24 mouse cellular contexts compared by ENCODE assay signal in the genomic region with DNA sequence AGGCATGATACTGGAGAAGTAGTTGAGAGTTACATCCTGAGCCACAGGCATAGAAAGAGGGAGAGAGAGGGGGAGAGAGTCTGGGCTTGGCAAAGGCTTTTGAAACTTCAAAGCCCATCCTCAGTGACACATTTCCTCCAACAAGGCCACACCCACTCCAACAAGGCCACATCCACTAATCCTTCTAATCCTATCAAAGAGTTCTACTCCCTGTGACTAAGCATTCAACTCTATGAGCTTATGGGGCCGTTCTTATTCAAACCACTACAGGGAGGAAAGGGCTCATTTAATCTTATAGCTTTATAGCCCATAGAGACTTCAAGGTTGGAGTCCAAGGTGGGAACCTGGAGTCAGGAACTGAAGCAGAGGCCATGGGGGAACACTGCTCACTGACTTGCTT. TPM values are rescaled to one million over a fixed set of nuclear protein-coding genes. Genes with fewer than 3 reads are reported as not detected.
DNase-seq lines count a peak whose midpoint lies in the region; ATAC-seq lines count a peak whose summit lies in the region.
"Had no signal": no experiment of that assay in that cellular context is flagged by ENCODE, and none has a peak within 500 bp of the region (broad histone marks: within the 10 kb centered on the region; RNA-seq: fewer than 3 reads in every experiment).

No protein-coding gene starts in this region.

- DNase-seq in retina, postnatal 1 day, result peak; percentile 55
- no peak for DNase-seq in retina, embryonic 14.5 days (ENCODE audit: low spot score)
- peak; percentile 84 for DNase-seq in R1 (ENCODE audit: low read depth, low spot score)
- no peak for DNase-seq in lung, postnatal 4 days
- DNase-seq: adrenal gland, adult 2 months; adrenal gland, postnatal 10 days; adrenal gland, postnatal 25 days; cerebellum, adult 11 months; cerebellum, adult 18-20 months; cerebellum, adult 8-10 months; cerebellum, adult 9-11 months; cerebellum, postnatal 14 days; cerebellum, postnatal 36 days; embryo, embryonic 11 days had no signal

- ATAC-seq in kidney, embryonic 14.5 days (ENCODE audit: low FRiP score, low TSS enrichment), result no peak
- ATAC-seq: forebrain, embryonic 14.5 days; forebrain, embryonic 16.5 days; Patski had no signal

- H3K27me3 ChIP-seq in kidney, embryonic 14.5 days (ENCODE audit: control insufficient read depth, insufficient read depth, low read length), result no peaks in the 10 kb centered on the region
- H3K27me3 ChIP-seq: embryonic facial prominence, embryonic 15.5 days; forebrain, embryonic 12.5 days; Patski had no signal

- H3K9ac ChIP-seq in kidney, embryonic 14.5 days (ENCODE audit: low read depth, low read length), result no peak overlapping the region
- H3K9ac ChIP-seq: embryonic facial prominence, embryonic 13.5 days; embryonic facial prominence, embryonic 15.5 days; forebrain, embryonic 12.5 days had no signal

- WGBS in kidney, embryonic 14.5 days, result 70% methylated on average over 1 of the region's 1 CpGs

- H3K4me2 ChIP-seq in kidney, embryonic 14.5 days (replicated peaks; ENCODE audit: low read depth, low read length), result no peak overlapping the region
- H3K4me2 ChIP-seq: embryonic facial prominence, embryonic 13.5 days; embryonic facial prominence, embryonic 15.5 days; forebrain, embryonic 12.5 days had no signal

- H3K4me1 ChIP-seq in kidney, embryonic 14.5 days (ENCODE audit: control insufficient read depth, insufficient read depth, low read length), result no peaks in the 10 kb centered on the region
- H3K4me1 ChIP-seq: embryonic facial prominence, embryonic 13.5 days; embryonic facial prominence, embryonic 15.5 days; forebrain, embryonic 10.5 days; forebrain, embryonic 12.5 days had no signal

- no peak overlapping the region for H3K27ac ChIP-seq in kidney, embryonic 14.5 days (ENCODE audit: low read depth, low read length)
- H3K27ac ChIP-seq: embryonic facial prominence, embryonic 13.5 days; embryonic facial prominence, embryonic 15.5 days; forebrain, embryonic 10.5 days; forebrain, embryonic 12.5 days had no signal

- H3K4me3 ChIP-seq in kidney, embryonic 14.5 days (ENCODE audit: low read length), result no peak overlapping the region
- H3K4me3 ChIP-seq: embryonic facial prominence, embryonic 13.5 days; embryonic facial prominence, embryonic 15.5 days; erythroblast, embryonic 14.5 days; forebrain, embryonic 10.5 days; forebrain, embryonic 12.5 days had no signal

- no peaks in the 10 kb centered on the region for H3K36me3 ChIP-seq in kidney, embryonic 14.5 days (ENCODE audit: control insufficient read depth, insufficient read depth, low read length)
- H3K36me3 ChIP-seq: embryonic facial prominence, embryonic 13.5 days; embryonic facial prominence, embryonic 15.5 days; forebrain, embryonic 10.5 days; forebrain, embryonic 12.5 days; G1E had no signal

- H3K9me3 ChIP-seq in kidney, embryonic 14.5 days (ENCODE audit: control insufficient read depth, low read length), result no peaks in the 10 kb centered on the region
- H3K9me3 ChIP-seq: embryonic facial prominence, embryonic 13.5 days; embryonic facial prominence, embryonic 15.5 days; forebrain, embryonic 10.5 days; forebrain, embryonic 12.5 days had no signal

RNA-seq across cellular contexts. Expression of gene Ajap1, which starts 39.0 kb away (rescaled TPM):
- polyA plus RNA-seq in kidney, embryonic 14.5 days (2014; fragmentation: Nextera tagmentation; extraction: Ambion mirVana), result 3.3 and 3.8 TPM in 2 replicates
- polyA plus RNA-seq: erythroblast, embryonic 14.5 days; G1E; Patski had no signal

Comparison
In these comparisons a context has a peak if more than half of its experiments do, and no peak if none do; other contexts are left out.
1. DNase-seq: peak in retina, postnatal 1 day (single experiment) and R1 (single experiment); none in retina, embryonic 14.5 days (single experiment) and lung, postnatal 4 days (0 of 2).